Mouse (Mus musculus) ES-E14 (cell line): ENCODE results near the gene Tut7. TPM values are rescaled to one million over a fixed set of nuclear protein-coding genes. Genes with fewer than 3 reads are reported as not detected.

Source experiments
- DNase-seq: peaks from one replicate; pipeline ENCODE4 v3.0.0-alpha.2; 2013; ENCODE audit warnings: low read depth, low spot score
- H3K27ac ChIP-seq: 2 replicates; pipeline ENCODE4 v1.5.1; 2012; ENCODE audit warnings: low read depth, mild to moderate bottlenecking, low read length, moderate library complexity, mixed read lengths; ENCODE audit not compliant: poor library complexity, insufficient read depth, severe bottlenecking
- H3K36me3 ChIP-seq: 2 replicates; pipeline ENCODE4 v1.6.1; 2012; ENCODE audit warnings: mild to moderate bottlenecking, low read length, moderate library complexity, mixed read lengths; ENCODE audit not compliant: control insufficient read depth, poor library complexity, insufficient read depth, severe bottlenecking
- H3K4me1 ChIP-seq, 2 experiments: fragments of 150-350 bp in 1 of 2; sonication (generic) in 1 of 2; 2 replicates each; pipeline ENCODE4 v1.6.1; 2012; ENCODE audit warnings: low read length in 2 of 2, mild to moderate bottlenecking in 1 of 2, mixed read lengths in 1 of 2; ENCODE audit not compliant: control insufficient read depth in 2 of 2, insufficient read depth in 2 of 2, poor library complexity in 1 of 2
- H3K4me3 ChIP-seq, 2 experiments: fragments of 150-350 bp in 1 of 2; sonication (generic) in 1 of 2; 2 replicates each; pipeline ENCODE4 v1.5.1; 2012; ENCODE audit warnings: low read length in 2 of 2, low read depth in 1 of 2, mild to moderate bottlenecking in 1 of 2, mixed read lengths in 1 of 2; ENCODE audit not compliant: insufficient read depth in 1 of 2, poor library complexity in 1 of 2, severe bottlenecking in 1 of 2
- H3K9ac ChIP-seq: 2 replicates; pipeline ENCODE4 v1.6.1; 2012; ENCODE audit warnings: low read depth, mild to moderate bottlenecking, low read length, mixed read lengths; ENCODE audit not compliant: poor library complexity, insufficient read depth, severe bottlenecking
- H3K9me3 ChIP-seq: fragments of 150-350 bp; sonication (generic); 2 replicates; pipeline ENCODE4 v1.6.1; 2012; ENCODE audit warnings: low read depth, mild to moderate bottlenecking, low read length; ENCODE audit not compliant: control insufficient read depth, insufficient read depth
- CHD2 ChIP-seq: IDR thresholded peaks from 2 replicates; pipeline ENCODE4 v1.6.1; 2014; ENCODE audit warnings: mild to moderate bottlenecking, low read depth, low read length, inconsistent platforms
- HCFC1 ChIP-seq: IDR thresholded peaks from 2 replicates; pipeline ENCODE4 v1.6.1; 2012; ENCODE audit warnings: low read length, inconsistent platforms, borderline replicate concordance; ENCODE audit not compliant: insufficient read depth
- MAFK ChIP-seq: IDR thresholded peaks from 2 replicates; pipeline ENCODE4 v1.6.1; 2014; ENCODE audit warnings: mild to moderate bottlenecking, low read depth, low read length, inconsistent platforms; ENCODE audit not compliant: insufficient read depth
- ZC3H11A ChIP-seq: IDR thresholded peaks from 2 replicates; pipeline ENCODE4 v1.6.1; 2012; ENCODE audit warnings: low read depth, mild to moderate bottlenecking, inconsistent platforms, low read length, borderline replicate concordance
- ZNF384 ChIP-seq: IDR thresholded peaks from 2 replicates; pipeline ENCODE4 v1.6.1; 2012; ENCODE audit warnings: low read depth, low read length, inconsistent platforms
- in situ Hi-C, 2 experiments: fragments of 600-800 bp; cut with MboI; formaldehyde crosslinking; loops; one replicate each; pipeline ENCODE4 v1.15.1; 2025; ENCODE audit warnings: low sequenced_read_pairs in 2 of 2, inconsistent platforms in 1 of 2; ENCODE audit not compliant: unreplicated experiment in 2 of 2
- total RNA-seq: library from RNA; depleted of rRNA; stranded (reverse); fragments of 300-350 nt; gene quantifications from 2 replicates; pipeline ENCODE4 v1.2.3, GENCODE M21; 2012; rRNA removed

Tut7 gene
- total RNA-seq, result 27.5 and 31.1 TPM in 2 replicates

GRCm38 (mm10) chr13:59822507-59823462 is at the start of gene Tut7:
Gene Tut7, minus strand, starts transcription at chr13:59823147.
- peak within 1 kb of the TSS; percentile 68 for H3K27ac ChIP-seq
- in situ Hi-C loops, result no loop called here
- no peak for TF ChIP-seq ZC3H11A
- TF ChIP-seq HCFC1, result peak; percentile 79
- no peak for TF ChIP-seq CHD2

GRCm38 (mm10) chr13:59872446-59872845 is 49.5 kb upstream of the Tut7 start:
- no peak overlapping the region for H3K4me3 ChIP-seq
- H3K36me3 ChIP-seq, result no peaks in the 10 kb centered on the region
- H3K9ac ChIP-seq, result no peak overlapping the region
- in situ Hi-C loops, result loop anchor here in 1 of 2 experiments (10.0 kb wide), 1 partner anchor 592 kb away; no protein-coding TSS in a partner anchor
- no peaks in the 10 kb centered on the region for H3K9me3 ChIP-seq
- DNase-seq, result no peak
- peaks cover 0 to 3% of the 10 kb centered on the region in 2 experiments; a peak in 2 of 4 replicates for H3K4me1 ChIP-seq
- no peak overlapping the region for H3K27ac ChIP-seq
- no peak for TF ChIP-seq CHD2
- TF ChIP-seq ZC3H11A, result no peak

More at GRCm38 (mm10) chr13:59822507-59823462, at the start of gene Tut7:
- H3K36me3 ChIP-seq, result peaks cover 2% of the 10 kb centered on the region; the same call in 1 of the 2 replicates
- H3K4me3 ChIP-seq, result peak within 1 kb of the TSS; percentile 92 to 95
- H3K9ac ChIP-seq, result peak within 1 kb of the TSS; percentile 98
- DNase-seq, result peak; percentile 89
- no peaks in the 10 kb centered on the region for H3K9me3 ChIP-seq
- peaks cover 3 to 4% of the 10 kb centered on the region in 2 experiments; a peak in 3 of 4 replicates for H3K4me1 ChIP-seq

- H3K4me1 ChIP-seq, result peaks cover 0 to 3% of the 10 kb centered on the region in 2 experiments; a peak in 2 of 4 replicates
- no peaks in the 10 kb centered on the region for H3K9me3 ChIP-seq
- no peak overlapping the region for H3K27ac ChIP-seq
- no peaks in the 10 kb centered on the region for H3K36me3 ChIP-seq
- H3K4me3 ChIP-seq, result no peak overlapping the region
- no peak overlapping the region for H3K9ac ChIP-seq
- in situ Hi-C loops, result loop anchor here in 1 of 2 experiments (10.0 kb wide), 1 partner anchor 595 kb away; no protein-coding TSS in a partner anchor
- TF ChIP-seq ZNF384 (no peak), CHD2 (no peak)
- DNase-seq, result peak; percentile 54
Measured at GRCm38 (mm10) chr13:59870004-59870403, 47.1 kb upstream of the Tut7 start.

- in situ Hi-C loops, result no loop called here
- H3K4me1 ChIP-seq, result peaks cover 0 to 3% of the 10 kb centered on the region in 2 experiments; a peak in 2 of 4 replicates
Measured at GRCm38 (mm10) chr13:59868011-59868649, 45.2 kb upstream of the Tut7 start.

More at GRCm38 (mm10) chr13:59868011-59868649, 45.2 kb upstream of the Tut7 start:
- TF ChIP-seq MAFK, result no peak
- TF ChIP-seq HCFC1, result no peak
- no peak for TF ChIP-seq CHD2
- no peak for TF ChIP-seq ZNF384
- peak; percentile 34; the same call in 1 of the 2 replicates for TF ChIP-seq ZC3H11A
- H3K27ac ChIP-seq, result no peak overlapping the region
- H3K9me3 ChIP-seq, result no peaks in the 10 kb centered on the region
- no peak overlapping the region for H3K4me3 ChIP-seq
- H3K36me3 ChIP-seq, result no peaks in the 10 kb centered on the region
- H3K9ac ChIP-seq, result no peak overlapping the region
- DNase-seq, result no peak
